Mouse (Mus musculus) heart, adult 8-10 months (tissue): ENCODE measurements around the gene Abcc4. TPM values are rescaled to one million over a fixed set of nuclear protein-coding genes. Genes with fewer than 3 reads are reported as not detected.
"Not testable (repeated sequence)": the region's sequence is repeated elsewhere in the genome, so short reads cannot be mapped to it uniquely, and the experiment has no call there.

Source experiments
- DNase-seq: peaks from one replicate; pipeline ENCODE4 v3.0.0; 2022; ENCODE audit warnings: low spot score
- total RNA-seq, 4 experiments: library from RNA; stranded (reverse); gene quantifications; 2 replicates each; pipeline ENCODE4 v1.2.4; 2022

Abcc4 gene
- total RNA-seq, 4 experiments from 2014 or later: 7.4 to 9.9 (median 8.5) TPM

GRCm38 (mm10) chr14:118678279-118678985 is 27.6 kb downstream of the Abcc4 start:
- DNase-seq: no peak

DNA sequence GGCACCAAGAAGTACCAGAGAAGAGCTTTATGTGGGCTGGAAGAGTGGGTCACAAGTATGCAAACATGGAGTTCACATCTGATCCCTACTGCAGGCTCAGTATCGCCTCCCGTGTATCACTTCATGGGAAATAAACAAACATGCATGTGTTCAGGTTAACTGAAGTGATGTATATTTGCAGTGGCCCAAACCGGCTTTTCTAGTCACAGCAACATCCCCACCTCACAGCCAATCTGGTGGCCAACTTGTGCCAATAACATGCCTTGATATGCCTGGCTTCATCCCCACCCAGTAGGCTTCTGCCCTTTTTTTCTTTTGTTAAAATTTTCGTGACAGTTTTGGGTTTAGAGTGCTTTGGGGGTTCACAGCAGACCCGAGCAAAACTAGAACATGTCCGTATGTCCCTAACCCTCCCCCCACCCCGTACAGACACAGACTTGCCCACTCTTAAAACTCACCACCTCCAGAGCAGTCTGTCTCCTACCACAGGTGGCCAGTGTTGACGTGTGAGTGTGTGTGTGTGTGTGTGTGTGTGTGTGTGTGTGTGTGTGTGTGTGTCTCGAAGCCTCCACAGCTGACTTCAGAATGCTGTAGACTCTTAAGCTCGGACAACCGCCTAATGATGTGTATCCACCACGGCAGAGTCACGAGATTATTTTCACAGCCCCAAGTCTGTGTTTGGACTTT is 29.6 kb downstream of the Abcc4 start:
- DNase-seq: no peak

DNA sequence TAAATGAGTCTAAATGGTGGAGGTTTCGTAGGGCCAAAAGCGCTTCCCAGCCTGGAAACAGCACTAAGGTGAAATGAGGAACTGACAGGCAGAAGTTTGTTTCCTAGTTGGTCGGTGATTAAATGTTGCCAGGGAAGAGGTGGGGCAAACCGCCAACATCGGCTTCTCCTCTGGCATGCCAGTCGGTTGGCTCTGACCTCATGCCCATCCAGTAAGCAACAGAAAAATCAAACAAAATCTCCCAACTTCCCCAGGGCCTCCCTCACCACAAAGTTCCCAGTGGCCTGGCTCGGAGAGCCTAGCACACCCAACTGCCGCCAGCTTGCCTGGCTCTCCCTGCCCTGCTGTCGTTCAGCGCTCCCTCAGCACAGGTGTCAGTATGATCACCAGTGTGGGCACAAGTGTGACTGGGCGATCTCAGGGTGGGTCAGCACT is 31.3 kb downstream of the Abcc4 start:
- DNase-seq: peak; percentile 39

- no peak for DNase-seq
These were observed 31.8 kb downstream of the Abcc4 start for GRCm38 (mm10) chr14:118674224-118674623.

GRCm38 (mm10) chr14:118673501-118673900 is 32.5 kb downstream of the Abcc4 start:
- DNase-seq: no peak

DNA sequence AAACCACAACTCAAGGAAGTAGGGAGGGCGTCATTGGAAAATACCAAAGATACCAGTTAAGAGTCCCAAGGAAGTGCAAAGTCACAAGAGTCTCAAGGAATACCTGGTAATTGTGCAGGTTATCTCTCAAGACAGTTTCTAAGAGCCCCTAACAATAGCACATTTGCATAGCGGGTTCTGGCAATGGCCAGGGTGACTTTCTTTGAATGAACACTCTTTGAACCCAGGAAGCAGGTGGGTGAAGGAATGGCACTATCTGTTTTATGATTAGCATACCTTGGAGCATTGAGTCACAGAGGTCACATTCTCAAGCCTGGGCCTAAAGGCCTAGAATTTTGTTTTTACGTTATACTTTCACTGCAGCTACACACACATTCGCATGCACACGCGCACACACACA is 33.1 kb downstream of the Abcc4 start:
- not testable (repeated sequence) for DNase-seq

GRCm38 (mm10) chr14:118667499-118667898 is 38.5 kb downstream of the Abcc4 start:
- peak; percentile 47 for DNase-seq

- no peak for DNase-seq
These were observed 41.4 kb downstream of the Abcc4 start for GRCm38 (mm10) chr14:118664661-118665060.

- no peak for DNase-seq
These were observed 43.3 kb downstream of the Abcc4 start for GRCm38 (mm10) chr14:118662625-118663276.

DNA sequence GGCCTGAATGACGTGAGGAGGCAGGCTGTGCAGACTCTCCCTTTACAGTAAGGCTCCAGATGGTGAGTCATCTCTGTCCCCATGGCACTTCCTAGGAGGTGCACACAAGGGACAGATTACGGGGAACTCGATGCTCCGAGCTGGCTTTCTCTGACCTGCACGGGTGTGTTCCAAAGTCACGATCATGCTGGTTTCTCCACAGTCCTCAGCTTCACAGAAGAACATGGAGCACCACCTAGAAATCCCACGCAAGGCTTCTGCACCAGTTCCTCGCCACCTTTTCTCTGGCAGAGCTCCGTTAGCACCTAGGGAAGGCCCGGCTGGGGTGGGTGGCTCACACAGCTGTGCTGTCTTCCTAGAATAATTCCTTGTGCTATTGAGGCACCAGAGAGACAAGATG is 43.9 kb downstream of the Abcc4 start:
- DNase-seq: no peak

- DNase-seq: no peak
These were observed 46.8 kb downstream of the Abcc4 start for GRCm38 (mm10) chr14:118659230-118659629.

DNA sequence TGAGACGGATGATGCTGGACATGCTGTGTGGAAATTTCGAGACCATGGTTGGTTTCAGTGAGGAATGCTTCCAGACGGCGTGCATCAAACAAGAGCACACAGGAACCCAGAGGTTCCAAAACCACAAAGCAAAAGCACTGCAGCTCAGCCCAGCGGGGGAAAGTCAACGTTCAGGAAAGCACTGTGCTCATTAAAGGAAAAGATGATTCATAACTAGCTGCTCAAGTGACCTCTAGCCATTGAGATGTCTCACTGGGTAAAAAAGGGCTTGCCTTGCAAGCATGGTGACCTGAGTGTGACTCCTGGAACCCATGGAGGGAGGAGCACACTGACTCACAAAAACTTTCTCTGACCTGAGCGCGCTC is 47.7 kb downstream of the Abcc4 start:
- no peak for DNase-seq

- no peak for DNase-seq
These were observed 48.2 kb downstream of the Abcc4 start for GRCm38 (mm10) chr14:118657673-118658327.

DNA sequence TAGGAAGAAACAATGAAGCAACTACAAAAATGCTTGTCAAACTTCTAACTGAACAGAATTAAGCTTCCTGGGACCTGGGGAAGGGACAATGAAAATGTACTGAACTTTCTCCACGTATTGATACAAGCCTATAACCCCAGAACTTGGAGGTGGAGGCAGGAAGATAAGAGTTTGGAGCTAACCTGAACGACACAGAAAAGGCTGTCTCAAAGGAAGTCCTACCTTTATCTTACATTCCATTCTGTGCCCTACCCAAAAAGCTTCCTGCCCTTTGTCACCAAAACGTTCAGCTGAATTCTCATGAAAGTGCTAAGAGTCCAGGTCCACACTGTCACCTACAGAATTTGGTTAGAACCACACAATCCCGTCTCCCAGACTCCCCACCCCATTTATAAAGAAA is 48.8 kb downstream of the Abcc4 start:
- DNase-seq: no peak

GRCm38 (mm10) chr14:118656036-118656435 is 50.0 kb downstream of the Abcc4 start:
- no peak for DNase-seq

- DNase-seq: no peak
These were observed 51.1 kb downstream of the Abcc4 start for GRCm38 (mm10) chr14:118654903-118655302.

GRCm38 (mm10) chr14:118651704-118652439 is 54.1 kb downstream of the Abcc4 start:
- no peak for DNase-seq

- no peak for DNase-seq
These were observed 56.1 kb downstream of the Abcc4 start for GRCm38 (mm10) chr14:118649895-118650256.

GRCm38 (mm10) chr14:118649199-118649894 is 56.7 kb downstream of the Abcc4 start:
- DNase-seq: peak; percentile 66

DNA sequence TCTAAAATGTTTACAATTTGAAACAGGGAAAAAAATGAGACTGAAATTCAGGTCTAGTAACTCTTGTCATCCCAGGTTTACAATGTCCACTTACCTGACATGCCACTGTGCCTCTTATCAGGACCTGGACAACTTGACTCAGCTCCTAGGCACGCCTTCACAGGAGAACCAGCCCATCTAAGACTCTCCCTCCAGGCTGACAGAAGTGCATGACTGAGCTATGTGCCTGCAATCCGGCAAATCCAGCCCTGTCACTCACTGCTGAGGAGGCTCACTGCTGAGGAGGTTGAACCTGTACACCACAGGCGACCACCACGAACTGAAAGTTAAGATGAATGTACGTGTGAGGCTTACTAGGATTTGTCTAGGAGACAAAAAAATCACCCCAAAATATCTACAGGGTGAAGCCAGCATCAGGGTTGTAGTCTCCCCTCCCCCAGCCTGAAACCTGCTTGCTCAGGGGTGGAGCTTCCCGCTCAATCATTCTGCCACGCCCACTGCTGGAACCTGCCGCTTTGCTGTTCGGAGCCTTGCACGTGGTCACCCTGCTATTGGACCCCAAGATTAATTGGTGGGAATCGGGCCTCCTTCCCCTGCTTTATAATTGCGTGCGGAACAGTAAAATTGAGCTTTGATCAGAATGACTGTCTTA is 63.0 kb downstream of the Abcc4 start:
- not testable (repeated sequence) for DNase-seq
